Mouse (Mus musculus) layer of hippocampus, adult 8-10 months (tissue): ENCODE results near the gene Syde2. TPM values are rescaled to one million over a fixed set of nuclear protein-coding genes. Genes with fewer than 3 reads are reported as not detected.
A peak's percentile ranks its signal among the peaks of the same experiment; 100 is the strongest.
"Not testable (repeated sequence)": the region's sequence is repeated elsewhere in the genome, so short reads cannot be mapped to it uniquely, and the experiment has no call there.

ENCODE experiments used
- DNase-seq, 2 experiments: peaks; one replicate each; pipeline ENCODE4 v3.0.0; 2022; ENCODE audit warnings: low spot score in 2 of 2
- total RNA-seq, 4 experiments: library from RNA; stranded (reverse); gene quantifications; 2 replicates each; pipeline ENCODE4 v1.2.4; 2022

Syde2 gene
- total RNA-seq, 4 experiments from 2014 or later: 3.0 to 4.3 (median 3.6) TPM

DNA sequence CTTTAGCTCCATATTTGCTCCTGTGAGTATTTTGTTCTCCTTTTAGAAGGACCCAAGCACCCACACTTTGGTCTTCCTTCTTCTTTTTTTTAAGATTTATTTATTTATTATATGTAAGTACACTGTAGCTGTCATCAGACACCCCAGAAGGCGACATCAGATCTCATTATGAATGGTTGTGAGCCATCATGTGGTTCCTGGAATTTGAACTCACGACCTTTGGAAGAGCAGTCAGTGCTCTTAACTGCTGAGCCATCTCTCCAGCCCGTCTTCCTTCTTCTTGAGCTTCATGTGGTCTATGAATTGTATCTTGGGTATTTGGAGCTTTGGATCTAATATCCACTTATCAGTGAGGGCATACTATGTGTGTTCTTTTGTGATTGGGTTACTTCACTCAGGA is 22.1 kb upstream of the Syde2 start:
- DNase-seq: not testable (repeated sequence)

DNA sequence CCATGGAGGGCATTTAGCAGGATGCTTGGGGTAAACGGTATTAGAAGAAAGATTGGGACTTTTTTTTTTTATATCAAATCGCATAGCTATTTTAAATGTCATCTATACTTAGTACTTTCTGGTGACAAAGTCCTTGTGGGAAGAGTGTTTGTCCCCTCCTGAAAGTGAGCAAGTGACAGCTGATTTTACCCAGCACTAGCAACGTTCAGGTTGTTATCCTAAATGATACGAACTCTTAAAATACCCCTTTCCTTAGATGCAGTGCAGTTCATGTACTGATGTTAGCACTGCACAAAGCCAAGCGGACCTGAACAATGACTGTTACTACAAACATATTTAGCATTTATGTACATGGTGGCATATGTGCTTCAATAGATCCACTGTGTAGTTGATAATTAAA is 20.9 kb upstream of the Syde2 start:
- no peak for DNase-seq

GRCm38 (mm10) chr3:145969031-145969501 is 18.6 kb upstream of the Syde2 start:
- no peak for DNase-seq

DNA sequence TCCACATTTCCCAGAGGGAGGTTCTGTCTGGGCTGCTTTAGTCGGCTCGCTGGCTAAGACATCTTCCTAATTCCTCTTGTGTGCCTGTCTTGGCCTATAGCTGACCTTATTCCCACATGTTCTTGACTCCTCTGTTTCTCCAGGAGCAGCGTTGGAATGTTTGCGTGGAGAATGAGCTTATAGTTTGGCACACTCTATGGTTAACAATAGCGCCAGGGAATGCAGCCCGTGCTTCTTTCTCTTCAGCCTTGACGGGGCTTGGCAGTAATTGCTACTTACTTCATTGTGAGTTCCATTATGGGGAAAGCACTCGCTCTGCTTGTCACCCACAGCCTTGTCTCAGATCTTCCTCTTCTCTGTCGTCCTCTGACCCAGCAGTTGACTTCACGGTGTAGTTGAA is 16.2 kb upstream of the Syde2 start:
- DNase-seq: no peak

- no peak for DNase-seq
These were observed 12.7 kb upstream of the Syde2 start for GRCm38 (mm10) chr3:145974986-145975385.

GRCm38 (mm10) chr3:145985333-145985925 is 2.2 kb upstream of the Syde2 start:
- no peak for DNase-seq

GRCm38 (mm10) chr3:145986317-145987001 is 1.2 kb upstream of the Syde2 start:
- no peak for DNase-seq

GRCm38 (mm10) chr3:145987970-145988683 is 457 bp downstream of the Syde2 start:
- DNase-seq: peak; percentile 42 to 45

- no peak for DNase-seq
These were observed 1.3 kb downstream of the Syde2 start for GRCm38 (mm10) chr3:145988684-145989575.

- no peak for DNase-seq
These were observed 2.0 kb downstream of the Syde2 start for GRCm38 (mm10) chr3:145989576-145990081.

GRCm38 (mm10) chr3:145991130-145991529 is 3.5 kb downstream of the Syde2 start:
- DNase-seq: no peak

GRCm38 (mm10) chr3:145991976-145992730 is 4.5 kb downstream of the Syde2 start:
- DNase-seq: no peak

DNA sequence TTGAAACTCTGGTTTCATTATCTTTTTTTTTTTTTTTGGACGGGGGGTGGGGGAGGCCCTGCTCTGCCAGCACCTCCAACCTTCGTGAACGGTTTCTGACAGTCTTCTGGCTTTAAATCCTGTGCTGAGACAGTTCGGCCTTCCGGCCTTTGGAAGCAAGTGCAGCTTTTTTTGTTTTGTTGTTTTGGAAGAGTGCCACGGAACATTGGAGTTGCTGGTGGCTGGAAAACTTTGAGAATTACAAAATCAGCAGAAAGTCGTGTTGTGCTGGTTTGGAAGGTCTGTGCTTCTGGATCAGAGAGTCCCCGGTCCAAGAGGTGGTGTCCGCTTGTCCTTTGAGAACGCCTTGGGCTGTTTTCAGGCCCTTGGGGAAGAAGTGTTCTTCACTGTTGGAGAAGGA is 5.1 kb downstream of the Syde2 start:
- DNase-seq: no peak

DNA sequence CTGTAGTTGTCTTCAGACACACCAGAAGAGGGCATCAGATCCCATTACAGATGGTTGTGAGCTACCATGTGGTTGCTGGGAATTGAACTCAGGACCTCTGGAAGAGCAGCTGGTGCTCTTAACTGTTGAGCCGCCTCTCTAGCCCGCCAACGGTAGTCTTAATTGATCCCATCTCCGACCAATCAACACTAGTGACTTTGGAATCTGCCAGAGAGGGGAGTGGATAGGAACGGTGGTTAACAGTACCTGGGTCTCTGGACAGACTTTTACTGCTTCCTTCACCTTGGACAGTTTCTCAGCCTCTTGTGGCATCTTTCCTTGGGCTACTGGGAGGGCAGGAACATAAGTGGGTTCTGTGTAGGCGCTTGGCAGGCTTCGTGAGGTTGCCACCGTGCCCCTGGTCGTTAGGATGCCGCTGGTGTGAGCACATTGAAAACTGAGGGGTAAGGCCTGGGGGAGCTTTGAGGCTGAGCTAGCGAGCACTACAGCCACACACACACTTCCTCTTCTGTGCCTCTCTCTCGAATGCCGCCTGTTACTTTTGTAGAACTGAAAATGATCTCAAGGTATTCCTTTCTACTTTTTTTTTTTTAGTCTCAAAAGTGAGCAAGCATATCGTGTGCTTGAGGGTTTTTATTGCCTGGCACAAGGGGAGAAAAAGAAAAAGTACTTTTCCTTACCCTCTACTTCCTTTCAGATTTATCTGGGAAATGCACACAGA is 6.0 kb downstream of the Syde2 start:
- no peak for DNase-seq

DNA sequence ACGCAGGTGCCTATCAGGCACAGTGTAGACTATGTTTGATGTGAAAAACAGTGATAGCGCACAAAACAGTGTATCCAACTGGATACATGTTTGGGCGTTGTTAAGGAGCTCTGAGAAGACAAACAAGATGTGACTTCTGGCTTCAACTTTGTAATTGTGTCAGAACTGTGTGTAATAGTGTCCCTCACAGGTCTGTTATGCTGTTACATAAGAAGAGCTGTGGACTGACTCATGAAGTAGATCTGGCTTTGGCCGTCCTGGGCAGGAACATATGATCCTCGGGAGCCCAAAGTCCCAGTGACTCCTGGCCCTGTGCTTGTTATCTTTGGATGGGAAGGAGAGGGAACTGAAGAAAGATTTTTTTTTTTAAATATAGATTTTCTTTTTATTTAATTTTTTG is 7.8 kb downstream of the Syde2 start:
- no peak for DNase-seq

GRCm38 (mm10) chr3:145996539-145996938 is 8.9 kb downstream of the Syde2 start:
- not testable (repeated sequence) for DNase-seq

- no peak for DNase-seq
These were observed 16.8 kb downstream of the Syde2 start for GRCm38 (mm10) chr3:146004347-146005051.

- no peak for DNase-seq
These were observed 20.2 kb downstream of the Syde2 start for GRCm38 (mm10) chr3:146007872-146008271.
